Mouse (Mus musculus): Measurements from ENCODE around the gene Edc3.
"Not testable (repeated sequence)": the region's sequence is repeated elsewhere in the genome, so short reads cannot be mapped to it uniquely, and the experiment has no call there.

Edc3 gene

GRCm38 (mm10) chr9:57698466-57699150 is 9.7 kb upstream of the Edc3 start:
- no peak for DNase-seq (ENCODE audit: extremely low read depth, low read depth)

- no peak for DNase-seq (ENCODE audit: extremely low read depth, low read depth)
Measured at GRCm38 (mm10) chr9:57706496-57706895, 1.8 kb upstream of the Edc3 start.

GRCm38 (mm10) chr9:57708720-57709274 is 457 bp downstream of the Edc3 start:
- DNase-seq (ENCODE audit: extremely low read depth, low read depth): peak; percentile 50

GRCm38 (mm10) chr9:57710214-57710613 is 1.9 kb downstream of the Edc3 start:
- not testable (repeated sequence) for DNase-seq (ENCODE audit: extremely low read depth, low read depth)

GRCm38 (mm10) chr9:57712194-57712593 is 3.9 kb downstream of the Edc3 start:
- no peak for DNase-seq (ENCODE audit: extremely low read depth, low read depth)

- no peak for DNase-seq (ENCODE audit: extremely low read depth, low read depth)
Measured at GRCm38 (mm10) chr9:57718408-57718807, 10.1 kb downstream of the Edc3 start.

GRCm38 (mm10) chr9:57720736-57721135 is 12.4 kb downstream of the Edc3 start:
- DNase-seq (ENCODE audit: extremely low read depth, low read depth): no peak

- no peak for DNase-seq (ENCODE audit: extremely low read depth, low read depth)
Measured at GRCm38 (mm10) chr9:57722371-57722770, 14.0 kb downstream of the Edc3 start.

- DNase-seq (ENCODE audit: extremely low read depth, low read depth): no peak
Measured at GRCm38 (mm10) chr9:57723315-57723715, 15.0 kb downstream of the Edc3 start.

GRCm38 (mm10) chr9:57723796-57724195 is 15.5 kb downstream of the Edc3 start:
- DNase-seq (ENCODE audit: extremely low read depth, low read depth): no peak

GRCm38 (mm10) chr9:57724701-57725100 is 16.4 kb downstream of the Edc3 start:
- DNase-seq (ENCODE audit: extremely low read depth, low read depth): no peak

- no peak for DNase-seq (ENCODE audit: extremely low read depth, low read depth)
Measured at GRCm38 (mm10) chr9:57728312-57728711, 20.0 kb downstream of the Edc3 start.

- no peak for DNase-seq (ENCODE audit: extremely low read depth, low read depth)
Measured at GRCm38 (mm10) chr9:57733606-57734005, 25.3 kb downstream of the Edc3 start.

GRCm38 (mm10) chr9:57739863-57740262 is 31.5 kb downstream of the Edc3 start:
- no peak for DNase-seq (ENCODE audit: extremely low read depth, low read depth)

GRCm38 (mm10) chr9:57744462-57745091 is 36.2 kb downstream of the Edc3 start:
- peak; percentile 44 for DNase-seq (ENCODE audit: extremely low read depth, low read depth)

GRCm38 (mm10) chr9:57747067-57747466 is 38.7 kb downstream of the Edc3 start:
- no peak for DNase-seq (ENCODE audit: extremely low read depth, low read depth)

GRCm38 (mm10) chr9:57748137-57748536 is 39.8 kb downstream of the Edc3 start:
- DNase-seq (ENCODE audit: extremely low read depth, low read depth): no peak

- no peak for DNase-seq (ENCODE audit: extremely low read depth, low read depth)
Measured at GRCm38 (mm10) chr9:57748831-57749230, 40.5 kb downstream of the Edc3 start.

GRCm38 (mm10) chr9:57750901-57751300 is 42.6 kb downstream of the Edc3 start:
- no peak for DNase-seq (ENCODE audit: extremely low read depth, low read depth)

- DNase-seq (ENCODE audit: extremely low read depth, low read depth): no peak
Measured at GRCm38 (mm10) chr9:57757578-57757977, 49.2 kb downstream of the Edc3 start.

GRCm38 (mm10) chr9:57758528-57758927 is 50.2 kb downstream of the Edc3 start:
- DNase-seq (ENCODE audit: extremely low read depth, low read depth): no peak

- DNase-seq (ENCODE audit: extremely low read depth, low read depth): no peak
Measured at GRCm38 (mm10) chr9:57759289-57759688, 50.9 kb downstream of the Edc3 start.
